In the genomic region with DNA sequence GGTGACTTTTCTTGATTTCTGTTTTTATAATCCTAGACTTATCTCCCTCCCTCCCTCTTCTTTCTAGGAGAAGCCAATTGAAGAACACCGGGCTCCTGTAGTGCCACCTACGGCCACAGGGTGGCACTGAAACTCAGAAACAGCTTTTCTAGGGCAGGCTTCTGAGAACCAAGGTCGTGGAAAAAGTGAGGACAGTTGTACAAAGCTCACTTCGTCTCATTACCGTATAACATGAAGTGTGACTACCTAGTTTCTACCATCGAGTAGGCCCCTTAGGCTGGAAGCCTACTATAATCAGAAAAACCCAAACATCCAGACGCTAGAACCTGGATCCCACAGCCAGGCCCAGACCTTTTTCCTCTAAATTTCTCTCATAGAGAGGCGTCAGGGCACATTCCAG, we compare ENCODE assay signal across 8 mouse cellular contexts. TPM values are rescaled to one million over a fixed set of nuclear protein-coding genes. Genes with fewer than 3 reads are reported as not detected.
DNase-seq lines count a peak whose midpoint lies in the region; ATAC-seq and TF ChIP-seq lines count a peak whose summit lies in the region.

No protein-coding gene starts in this region.

- ATAC-seq in limb, embryonic 15.5 days (ENCODE audit: insufficient number of reproducible peaks, low FRiP score, low TSS enrichment, low read depth): no peak
- 0 out of 2 replicates have a peak, but pooled peaks have one; percentile 30 for ATAC-seq in monocyte, adult 5-6 weeks (replicated peaks; ENCODE audit: insufficient number of reproducible peaks, low FRiP score, low TSS enrichment, poor library complexity, severe bottlenecking)

- H3K9me3 ChIP-seq in limb, embryonic 15.5 days: no peaks in the 10 kb centered on the region

- H3K4me2 ChIP-seq in limb, embryonic 15.5 days: peak overlapping the region; percentile 86

- H3K4me1 ChIP-seq in heart, adult 2 months (ENCODE audit: control insufficient read depth, insufficient read depth, low read length): peaks cover 13% of the 10 kb centered on the region
- H3K4me1 ChIP-seq in limb, embryonic 15.5 days: peaks cover 41% of the 10 kb centered on the region

- TF ChIP-seq EP300 in heart, adult 2 months (IDR thresholded peaks at IDR 0.05; ENCODE audit: insufficient read depth, low read depth, low read length): peak; percentile 80; the same call in 1 of the 2 replicates

- H3K27me3 ChIP-seq in heart, adult 2 months (ENCODE audit: control insufficient read depth, insufficient read depth, low read length): no peaks in the 10 kb centered on the region
- no peaks in the 10 kb centered on the region for H3K27me3 ChIP-seq in limb, embryonic 15.5 days

- no peak for TF ChIP-seq CTCF in heart, adult 2 months (IDR thresholded peaks at IDR 0.05)

- H3K79me2 ChIP-seq in heart, adult 2 months (replicated peaks; ENCODE audit: control insufficient read depth, insufficient read depth, low read length): no peaks in the 10 kb centered on the region

- peak overlapping the region; percentile 51; the same call in 1 of the 2 replicates for H3K9ac ChIP-seq in heart, adult 2 months (ENCODE audit: low read depth, low read length)
- H3K9ac ChIP-seq in limb, embryonic 15.5 days: no peak overlapping the region

- H3K4me3 ChIP-seq in heart, adult 2 months: no peak overlapping the region
- peak overlapping the region; percentile 43 for H3K4me3 ChIP-seq in limb, embryonic 15.5 days

- H3K36me3 ChIP-seq in heart, adult 2 months (ENCODE audit: control insufficient read depth, insufficient read depth, low read length): no peaks in the 10 kb centered on the region
- H3K36me3 ChIP-seq in limb, embryonic 15.5 days: no peaks in the 10 kb centered on the region

- intact Hi-C loops in heart, adult 2 months (cut with DNase I): loop anchor here (1.0 to 10.0 kb wide), 4 partner anchors 24 to 258 kb away; partner anchors contain the start of genes 9130213A22Rik, Cntrob, Kcnab3 and Trappc1

- DNase-seq in left cerebral cortex, adult 18-20 months (ENCODE audit: low spot score in 2 of 2): peak; percentile 91 to 93
- DNase-seq in left cerebral cortex, adult 11 months (ENCODE audit: low spot score): no peak
- DNase-seq in embryo, embryonic 11.5 days (ENCODE audit: low read depth, low spot score): peak; percentile 84
- DNase-seq in heart, adult 2 months: peak; percentile 90 to 93
- peak; percentile 90 to 93 for DNase-seq in kidney, adult 8-10 months
- DNase-seq in spleen, postnatal 14 days (ENCODE audit: low spot score in 2 of 2): peak; percentile 72 to 83

- H3K27ac ChIP-seq in heart, adult 2 months: peak overlapping the region; percentile 81
- H3K27ac ChIP-seq in limb, embryonic 15.5 days: peak overlapping the region; percentile 30

- WGBS in heart, adult 2 months: 4% methylated on average over 8 of the region's 8 CpGs
- WGBS in limb, embryonic 15.5 days: 9% methylated on average over 8 of the region's 8 CpGs

- TF ChIP-seq POLR2A in heart, adult 2 months (IDR thresholded peaks at IDR 0.05; ENCODE audit: insufficient read depth, low read depth, low read length): no peak

RNA-seq across cellular contexts. Expression of gene Tmem107, which starts 3.6 kb away (rescaled TPM):
- total RNA-seq in left cerebral cortex, adult 18-20 months (2021): 10 to 100 TPM; 23.6 to 26.8 TPM
- total RNA-seq in heart, adult 2 months (2021): 1 to 10 TPM; 5.6 to 6.6 TPM
- polyA plus RNA-seq in heart, adult 2 months (2012; rRNA removed): 15.9 and 26.1 TPM in 2 replicates
- polyA plus RNA-seq in limb, embryonic 15.5 days (2015; fragmentation: Nextera tagmentation; extraction: Ambion mirVana): 64.8 and 65.5 TPM in 2 replicates
- total RNA-seq in monocyte, adult 5-6 weeks (2017): 1.1 TPM in 1 of 3 replicates, not detected in the others

RNA-seq across cellular contexts. Expression of gene Borcs6, which starts 7.4 kb away (rescaled TPM):
- 10 to 100 TPM; 35.2 to 38.0 TPM for total RNA-seq in left cerebral cortex, adult 18-20 months (2021)
- 10 to 100 TPM; 15.3 to 17.8 TPM for total RNA-seq in heart, adult 2 months (2021)
- polyA plus RNA-seq in heart, adult 2 months (2012; rRNA removed): 13.0 and 14.2 TPM in 2 replicates
- polyA plus RNA-seq in limb, embryonic 15.5 days (2015; fragmentation: Nextera tagmentation; extraction: Ambion mirVana): 12.9 and 13.7 TPM in 2 replicates
- total RNA-seq in monocyte, adult 5-6 weeks (2017): 12.4 to 16.1 TPM (median 13.3 TPM) in 3 replicates

RNA-seq across cellular contexts. Expression of gene Vamp2, which starts 21.3 kb away (rescaled TPM):
- 1,000 to 10,000 TPM; 1,053 to 1,091 TPM for total RNA-seq in left cerebral cortex, adult 18-20 months (2021)
- total RNA-seq in heart, adult 2 months (2021): 10 to 100 TPM; 63.4 to 70.8 TPM
- polyA plus RNA-seq in heart, adult 2 months (2012; rRNA removed): 83.0 and 90.0 TPM in 2 replicates
- 95.0 and 103 TPM in 2 replicates for polyA plus RNA-seq in limb, embryonic 15.5 days (2015; fragmentation: Nextera tagmentation; extraction: Ambion mirVana)
- 13.1 to 89.9 TPM (median 23.6 TPM) in 3 replicates for total RNA-seq in monocyte, adult 5-6 weeks (2017)

RNA-seq across cellular contexts. Expression of gene Aurkb, which starts 21.5 kb away (rescaled TPM):
- total RNA-seq in left cerebral cortex, adult 18-20 months (2021): under 1 TPM in 1 of 2 experiments, not detected in 1; 0.30 TPM
- under 1 TPM; 0.21 to 0.59 TPM for total RNA-seq in heart, adult 2 months (2021)
- 0.61 and 1.1 TPM in 2 replicates for polyA plus RNA-seq in heart, adult 2 months (2012; rRNA removed)
- polyA plus RNA-seq in limb, embryonic 15.5 days (2015; fragmentation: Nextera tagmentation; extraction: Ambion mirVana): 111 and 121 TPM in 2 replicates
- 1.1 to 8.3 TPM (median 4.8 TPM) in 3 replicates for total RNA-seq in monocyte, adult 5-6 weeks (2017)

RNA-seq across cellular contexts. Expression of gene Per1, which starts 28.1 kb away (rescaled TPM):
- total RNA-seq in left cerebral cortex, adult 18-20 months (2021): 100 to 1,000 TPM; 129 to 133 TPM
- 10 to 100 TPM; 44.4 to 79.8 TPM for total RNA-seq in heart, adult 2 months (2021)
- 18.0 and 36.4 TPM in 2 replicates for polyA plus RNA-seq in heart, adult 2 months (2012; rRNA removed)
- polyA plus RNA-seq in limb, embryonic 15.5 days (2015; fragmentation: Nextera tagmentation; extraction: Ambion mirVana): 24.3 and 28.9 TPM in 2 replicates
- 44.9 to 89.7 TPM (median 81.1 TPM) in 3 replicates for total RNA-seq in monocyte, adult 5-6 weeks (2017)

Comparison
In these comparisons a context has a peak if more than half of its experiments do, and no peak if none do; other contexts are left out.
1. RNA of gene Vamp2, which starts 21.3 kb away (total RNA-seq): 1,053 to 1,091 TPM in left cerebral cortex, adult 18-20 months; 63.4 to 70.8 TPM in heart, adult 2 months and 13.1 to 89.9 TPM in monocyte, adult 5-6 weeks; every median in the first group is over 10 times any median in the second.